Mouse (Mus musculus): Measurements from ENCODE around the gene Pifo.

Gene Pifo

GRCm38 (mm10) chr3:105957235-105957634 lies 57.2 kb downstream of the Pifo start:
- DNase-seq (ENCODE audit: low read depth, low spot score), result no peak

- DNase-seq (ENCODE audit: low read depth, low spot score), result no peak
Measured at GRCm38 (mm10) chr3:105951348-105951747, 63.1 kb downstream of the Pifo start.
